Mouse (Mus musculus) liver, adult (tissue): ENCODE data around the gene N4bp3.
A peak's percentile ranks its signal among the peaks of the same experiment; 100 is the strongest.

ENCODE experiments used
- GATA4 ChIP-seq: IDR thresholded peaks from 2 replicates; pipeline ENCODE4 v1.6.1; 2014; ENCODE audit warnings: mild to moderate bottlenecking, low read length; ENCODE audit not compliant: insufficient replicate concordance

Gene N4bp3

DNA sequence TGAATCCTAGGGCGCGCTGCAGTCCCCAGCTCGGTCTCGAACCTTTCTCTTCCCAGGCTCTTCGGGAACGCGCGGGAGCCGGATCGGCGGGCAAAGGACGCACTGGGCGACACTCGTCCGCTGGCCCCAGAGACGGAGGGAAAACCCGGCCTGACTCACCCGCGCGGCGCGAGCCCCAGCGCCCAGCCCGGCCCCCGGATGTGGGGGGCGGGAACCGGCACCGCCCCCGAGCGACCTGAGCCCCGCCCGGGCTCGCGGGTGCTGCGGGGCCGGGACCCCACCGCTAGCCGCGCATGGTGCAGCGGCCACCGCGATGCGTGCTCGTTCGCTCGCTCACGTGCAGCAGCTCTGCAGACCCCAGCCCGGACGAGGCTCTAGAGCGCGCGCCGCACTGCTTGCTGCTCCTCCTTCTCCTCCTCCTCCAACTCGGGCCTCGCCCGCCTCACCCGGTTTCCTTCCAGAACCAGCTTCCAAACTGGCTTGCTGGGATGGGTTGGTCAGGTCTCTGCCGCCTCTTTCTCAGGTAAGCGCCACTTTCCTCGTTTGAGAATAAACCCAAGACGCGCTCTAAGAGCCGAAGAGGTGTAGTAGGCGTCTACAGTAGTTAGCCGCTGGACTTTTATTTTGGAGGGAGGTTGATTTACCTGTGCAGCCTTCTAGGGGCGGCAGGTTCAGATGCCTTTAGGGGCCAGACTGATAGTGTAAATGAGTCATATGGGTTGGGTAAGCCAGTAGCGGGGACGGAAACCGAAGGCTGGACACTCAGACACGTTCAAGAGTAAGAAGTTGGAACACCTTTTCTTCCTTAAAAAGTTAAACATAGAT, at the start of gene N4bp3, which contains the start of gene D930048N14Rik:
TSS of gene N4bp3 (minus strand) at position 152 of the 825 bp plus-strand sequence.
TSS of gene D930048N14Rik (plus strand) at position 264 of the 825 bp plus-strand sequence.
- no peak for TF ChIP-seq GATA4

DNA sequence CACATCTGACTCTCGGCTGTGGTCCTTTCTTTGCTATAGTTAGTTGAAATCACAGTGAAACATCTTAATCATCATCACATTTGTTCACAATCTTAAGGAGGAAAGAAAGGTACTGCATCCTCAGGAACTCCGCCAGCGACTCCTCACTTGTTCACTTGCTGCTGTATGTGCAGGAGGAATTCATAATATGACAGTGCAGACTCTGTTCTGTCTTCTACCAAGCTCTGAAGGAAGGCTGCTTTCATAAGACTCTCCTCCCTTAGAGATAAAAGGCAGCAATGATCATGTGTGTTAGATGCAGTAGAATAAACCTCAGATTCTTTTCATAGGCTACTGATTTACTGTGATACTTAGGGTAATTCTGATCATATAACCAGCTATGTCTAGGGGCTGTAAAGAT, 44.3 kb upstream of the N4bp3 start:
- no peak for TF ChIP-seq GATA4

DNA sequence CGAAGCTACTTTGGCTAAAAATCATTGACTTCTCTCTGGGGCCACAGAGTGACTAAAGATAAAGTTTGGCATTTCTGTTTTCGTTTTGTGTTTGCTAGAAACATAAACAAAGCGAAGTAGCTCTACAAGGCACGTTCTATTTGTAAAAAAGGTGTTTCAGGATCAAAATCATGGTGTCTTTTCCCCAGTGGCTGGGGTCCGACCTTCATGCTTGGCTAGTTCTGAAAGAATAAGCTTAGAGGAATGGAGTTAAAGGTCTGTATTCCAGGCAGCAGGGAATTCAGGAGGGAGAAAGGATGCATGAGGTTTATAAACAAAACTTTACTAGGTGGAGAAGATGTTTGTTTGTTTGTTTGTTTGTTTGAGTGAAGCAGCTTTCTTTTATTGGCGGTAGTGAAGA, 38.7 kb upstream of the N4bp3 start:
- no peak for TF ChIP-seq GATA4

DNA sequence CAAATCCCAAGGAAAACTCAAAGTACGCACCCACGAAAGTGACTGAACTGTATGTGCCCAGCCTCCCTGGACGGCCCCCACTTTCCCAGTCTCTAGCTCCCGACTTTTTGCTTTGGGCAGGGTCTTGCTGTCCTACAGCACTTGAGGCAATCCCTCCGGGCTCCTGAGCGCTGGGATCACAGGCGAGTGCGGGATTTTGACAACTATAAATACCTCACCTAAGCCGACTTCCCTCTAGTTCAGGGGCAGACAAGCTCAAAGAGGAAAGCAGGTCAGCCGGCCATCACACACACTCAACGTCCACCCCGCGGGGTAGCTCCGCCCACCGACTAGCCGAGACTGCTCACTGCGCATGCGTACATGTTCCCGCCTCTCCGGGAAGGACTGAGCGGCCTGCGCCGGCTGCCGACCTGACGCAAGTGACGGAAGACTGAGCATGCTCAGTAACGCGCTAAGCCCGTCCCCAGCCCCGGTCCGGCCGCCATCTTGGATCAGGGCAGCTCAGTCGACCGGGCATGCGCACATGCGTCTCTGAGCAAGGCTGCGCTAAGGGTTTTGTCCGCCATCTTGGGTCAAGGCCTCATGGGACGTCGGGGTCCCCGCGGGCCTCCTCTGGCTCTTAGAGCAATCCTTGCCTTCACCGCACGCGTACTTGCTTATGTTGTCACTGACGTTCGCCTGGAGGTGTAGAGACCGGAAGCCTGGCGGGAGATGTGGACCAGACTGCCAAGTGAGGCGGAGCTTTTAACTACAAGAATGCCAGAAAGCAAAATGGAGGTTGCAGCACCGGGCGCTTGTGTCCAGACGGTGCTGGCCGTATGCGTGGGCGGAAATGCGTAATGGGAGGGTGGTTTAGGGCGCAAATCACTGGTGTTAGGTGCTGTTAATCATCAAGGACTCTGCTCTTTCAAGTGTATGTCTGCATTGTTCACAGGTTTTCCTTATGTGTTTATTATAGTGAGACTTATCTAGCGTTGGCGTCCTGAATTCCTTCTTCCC, 38.0 kb upstream of the N4bp3 start, which contains the start of gene 0610009B22Rik:
TSS of gene 0610009B22Rik (minus strand) at position 545 of the 999 bp plus-strand sequence.
- TF ChIP-seq GATA4 = peak; percentile 3; the same call in 1 of the 2 replicates

DNA sequence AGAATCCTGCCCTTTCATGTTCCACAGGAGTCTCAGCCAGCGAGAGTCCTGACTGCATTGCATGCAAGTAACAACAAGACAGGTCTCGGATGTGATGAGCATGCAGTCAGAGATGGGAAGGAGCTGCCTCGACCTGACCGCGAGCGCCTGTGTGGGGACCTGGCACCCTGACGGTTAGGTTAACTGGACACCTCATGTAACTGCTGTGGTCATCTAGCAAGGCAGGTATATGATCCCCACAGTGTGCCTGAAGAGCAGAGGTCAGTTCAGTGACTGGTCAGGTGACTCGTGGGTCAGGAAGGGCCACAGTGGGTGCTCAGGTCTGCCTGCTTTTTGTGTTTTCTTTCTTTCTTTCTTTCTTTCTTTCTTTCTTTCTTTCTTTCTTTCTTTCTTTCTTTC, 31.3 kb upstream of the N4bp3 start:
- no peak for TF ChIP-seq GATA4

DNA sequence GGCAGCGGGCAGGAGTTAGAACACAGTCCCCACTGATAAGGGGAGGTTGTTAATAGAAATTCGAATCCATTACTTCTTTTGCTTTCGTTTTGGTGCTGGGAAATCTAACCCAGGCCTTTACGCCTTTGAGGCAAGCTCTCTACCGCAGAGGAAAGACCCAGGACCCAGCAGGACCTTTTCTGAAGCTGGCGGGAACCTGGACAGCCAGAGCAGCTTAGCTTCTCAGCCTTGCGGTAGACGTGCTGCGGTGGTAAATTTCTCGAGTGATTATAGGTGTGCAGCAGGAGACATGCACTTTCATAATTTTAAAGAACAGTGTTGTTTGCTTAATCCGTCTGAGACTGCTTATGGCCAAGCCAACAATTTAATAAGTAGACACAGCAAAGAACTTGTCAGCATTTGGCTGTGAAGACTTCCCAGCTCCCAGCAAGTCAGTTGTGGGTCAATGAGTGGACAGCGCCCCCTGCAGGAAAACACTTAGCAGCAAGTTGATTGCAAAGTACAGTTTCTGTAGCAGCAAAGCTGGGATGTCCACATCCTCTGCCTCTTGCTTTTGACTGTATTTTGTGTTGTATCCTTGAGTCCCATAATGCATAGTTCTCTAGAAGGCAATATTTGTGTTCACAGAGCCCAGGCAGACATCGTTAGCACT, 30.8 kb upstream of the N4bp3 start:
- no peak for TF ChIP-seq GATA4

DNA sequence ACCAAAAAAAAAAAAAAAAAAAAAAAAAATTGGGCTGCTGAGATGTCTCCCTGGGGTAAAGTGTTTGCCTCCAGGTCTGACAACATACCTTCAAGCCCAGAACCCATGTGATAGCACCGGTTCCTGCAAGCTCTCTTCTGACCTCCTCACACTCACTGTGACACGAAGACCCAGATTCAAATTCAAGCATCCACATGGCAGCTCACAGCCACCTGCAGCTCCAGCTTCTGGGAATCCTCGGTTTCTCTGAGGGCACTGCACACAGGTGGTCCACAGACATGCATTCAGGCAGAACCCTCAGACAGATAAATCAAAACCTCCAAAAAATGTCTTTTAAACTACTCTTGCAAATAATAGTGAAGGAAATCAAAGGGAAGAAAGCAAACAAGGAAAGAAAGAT, 28.8 kb upstream of the N4bp3 start:
- TF ChIP-seq GATA4 = no peak

DNA sequence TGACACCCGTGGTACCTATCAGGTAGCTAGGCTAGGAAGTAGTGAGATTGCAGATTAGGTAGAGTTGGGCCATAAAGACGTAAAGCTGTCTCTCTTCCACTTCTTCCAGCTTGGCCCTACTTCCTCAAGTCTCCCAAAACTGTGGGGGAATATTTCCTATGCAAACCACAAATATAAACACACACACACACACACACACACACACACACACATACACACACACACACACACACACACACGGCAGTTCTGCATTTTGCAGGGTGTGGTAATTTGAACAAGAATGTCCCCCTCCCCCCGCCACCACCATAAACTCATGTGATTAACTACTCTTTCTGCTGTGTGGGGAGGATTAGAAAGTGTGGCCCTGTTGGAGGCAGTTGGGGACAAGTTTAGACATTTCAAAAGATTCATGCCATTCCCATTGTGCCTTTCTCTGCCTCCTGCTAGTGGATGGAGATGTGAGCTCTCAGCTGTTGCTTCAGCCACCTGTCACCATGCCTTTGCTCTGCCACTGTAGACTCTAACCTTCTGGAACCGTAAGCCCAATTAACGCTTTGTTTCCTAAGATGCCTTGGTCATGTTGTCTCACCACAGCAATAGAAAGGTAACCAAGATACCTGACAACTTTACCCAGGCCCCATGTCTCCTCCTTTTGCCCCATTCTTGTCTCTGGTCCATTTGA, 27.2 kb upstream of the N4bp3 start:
- TF ChIP-seq GATA4 = no peak

DNA sequence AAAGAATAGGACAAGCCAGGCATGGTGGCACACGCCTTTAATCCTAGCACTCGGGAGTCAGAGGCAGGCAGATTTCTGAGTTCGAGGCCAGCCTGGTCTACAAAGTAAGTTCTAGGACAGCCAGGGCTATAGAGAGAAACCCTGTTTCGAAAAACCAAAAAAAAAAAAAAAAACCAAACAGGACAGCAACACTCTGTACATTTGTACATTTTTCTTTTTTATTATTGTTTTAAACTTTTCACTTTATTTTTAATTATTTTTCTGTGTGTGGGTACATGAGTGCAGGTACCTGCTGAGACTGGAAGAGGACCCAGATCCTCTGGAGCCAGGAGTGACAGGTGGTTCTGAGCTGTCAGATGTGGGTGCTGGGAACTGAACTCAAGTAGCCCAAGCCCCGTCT, 24.7 kb upstream of the N4bp3 start:
- no peak for TF ChIP-seq GATA4

DNA sequence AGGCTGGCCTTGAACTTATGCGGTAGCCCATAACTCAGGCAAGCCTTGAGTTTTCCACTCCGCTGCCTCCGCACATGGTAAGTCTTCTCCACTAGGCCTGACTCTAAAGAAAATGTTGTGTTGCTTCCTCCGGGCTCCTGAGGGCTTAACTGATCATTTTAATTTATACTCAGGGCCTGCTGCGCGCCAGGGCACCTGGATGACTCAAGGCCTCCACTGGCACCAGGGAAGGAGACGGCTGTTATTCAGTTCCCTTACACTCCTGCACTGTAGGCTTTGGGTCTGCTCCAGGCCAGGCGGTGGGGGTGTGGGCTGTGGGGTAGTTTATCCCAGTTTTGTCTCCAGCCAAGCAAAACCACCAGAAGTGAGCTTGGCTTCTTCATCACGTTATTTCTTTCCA, 22.6 kb upstream of the N4bp3 start:
- TF ChIP-seq GATA4 = no peak

DNA sequence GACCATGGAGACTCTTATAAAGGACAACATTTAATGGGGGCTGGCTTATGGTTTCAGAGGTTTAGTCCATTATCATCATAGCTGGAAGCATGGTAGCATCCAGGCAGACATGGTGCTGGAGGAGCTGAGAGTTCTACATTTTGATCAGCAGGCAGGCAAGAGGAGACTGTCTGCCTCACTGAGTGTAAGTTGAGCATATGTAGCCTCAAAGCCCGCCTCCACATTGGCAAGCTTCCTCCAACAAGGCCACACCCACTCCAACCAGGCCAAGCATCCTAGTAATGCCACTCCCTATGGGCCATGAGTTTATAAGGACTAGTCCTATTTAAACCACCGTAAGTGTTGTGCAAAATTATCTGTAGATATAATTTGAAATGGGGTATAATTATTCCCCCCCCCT, 20.7 kb upstream of the N4bp3 start:
- TF ChIP-seq GATA4 = no peak

DNA sequence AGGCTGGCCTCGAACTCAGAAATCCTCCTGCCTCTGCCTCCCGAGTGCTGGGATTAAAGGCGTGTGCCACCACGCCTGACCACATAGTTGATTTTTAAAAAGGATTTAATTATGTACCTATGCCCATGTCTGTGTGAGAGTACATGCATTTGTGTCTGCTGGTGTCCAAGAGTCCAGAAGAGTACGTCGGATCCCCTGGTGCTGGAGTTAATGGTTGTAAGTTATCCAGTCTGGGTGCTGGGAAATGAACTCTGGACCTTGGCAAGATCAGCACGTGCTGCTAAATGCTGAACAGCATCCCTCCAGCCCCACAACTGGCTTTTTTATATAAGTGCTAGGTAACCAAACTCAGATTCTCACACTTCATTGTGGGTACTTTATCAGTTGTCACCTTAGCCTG, 20.2 kb upstream of the N4bp3 start:
- no peak for TF ChIP-seq GATA4

DNA sequence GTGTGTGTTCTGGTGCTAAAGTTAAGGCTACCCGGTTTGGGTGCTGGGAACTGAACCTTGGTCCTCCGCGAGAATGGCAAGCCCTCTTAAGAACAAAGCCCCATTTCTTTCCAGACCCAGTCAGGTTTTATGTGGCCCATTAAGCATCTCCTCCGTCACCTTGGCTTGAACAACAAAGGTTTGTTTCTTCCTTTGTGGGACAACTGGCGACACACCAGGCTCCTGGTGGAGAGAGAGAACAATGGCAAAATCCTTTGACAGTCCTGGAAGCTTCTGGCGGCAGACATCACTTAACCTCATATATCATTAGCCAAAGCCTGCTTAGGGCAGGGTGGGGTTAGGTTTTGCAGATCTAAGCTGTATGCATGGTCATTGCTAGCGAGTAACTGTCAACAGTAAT, 12.0 kb upstream of the N4bp3 start:
- no peak for TF ChIP-seq GATA4

DNA sequence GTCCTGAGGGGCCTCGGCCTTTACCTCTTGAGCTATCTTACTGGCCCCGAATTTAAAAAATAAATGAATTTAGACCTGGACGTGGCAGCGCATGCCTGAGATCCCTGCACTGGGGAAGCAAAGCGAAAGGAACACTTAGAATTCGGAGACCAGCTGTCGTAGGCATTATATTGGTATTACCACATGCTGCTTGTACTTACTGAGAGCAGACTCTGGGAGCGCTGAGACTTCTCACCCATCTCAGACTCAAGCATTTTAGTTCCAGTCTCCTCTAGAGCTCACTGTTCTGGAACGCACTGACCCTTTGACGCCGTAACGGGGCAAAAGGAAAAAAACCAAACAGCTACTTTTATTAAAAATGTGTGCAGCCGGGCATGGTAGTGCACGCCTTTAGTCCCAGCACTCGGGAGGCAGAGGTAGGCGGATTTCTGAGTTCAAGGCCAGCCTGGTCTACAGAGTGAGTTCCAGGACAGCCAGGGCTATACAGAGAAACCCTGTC, 11.3 kb upstream of the N4bp3 start:
- no peak for TF ChIP-seq GATA4

DNA sequence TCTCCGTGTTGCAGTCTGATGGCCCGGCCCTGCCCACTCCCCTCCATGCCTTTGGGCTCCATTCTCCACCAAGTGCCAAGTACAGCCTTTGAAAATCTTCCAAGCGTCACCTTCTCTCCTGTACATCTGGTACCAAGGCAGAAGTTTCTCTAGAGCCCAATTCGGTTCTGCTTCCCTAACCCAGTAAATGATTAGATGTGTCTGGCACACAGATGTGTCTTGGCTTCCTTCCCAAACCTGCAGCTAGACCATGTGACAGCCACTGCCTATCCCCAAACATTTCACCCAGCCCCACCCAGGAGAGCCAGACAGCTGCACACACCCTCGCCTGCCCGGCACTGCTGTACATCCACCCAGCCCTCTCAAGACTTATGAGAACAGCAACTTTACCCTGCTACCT, 8.1 kb upstream of the N4bp3 start:
- no peak for TF ChIP-seq GATA4

DNA sequence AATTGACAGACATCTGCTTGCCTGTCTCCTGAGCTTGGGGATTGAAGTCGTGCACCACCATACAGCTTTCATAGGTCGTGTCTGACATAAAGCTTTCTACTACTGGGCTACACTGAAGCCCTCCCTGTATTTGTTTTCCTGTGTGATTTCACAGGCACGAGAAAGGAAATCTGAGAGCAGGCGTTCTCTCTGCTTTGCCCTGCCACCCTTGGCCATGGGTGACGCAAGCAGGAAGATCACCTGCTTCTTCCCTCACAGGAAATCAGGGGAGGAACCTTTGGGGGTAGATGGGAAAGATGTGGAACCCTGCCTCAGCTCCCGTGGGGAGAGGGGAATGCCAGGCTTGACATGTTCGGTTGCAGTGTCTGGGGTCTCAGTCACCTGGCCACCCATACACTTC, 7.6 kb upstream of the N4bp3 start:
- no peak for TF ChIP-seq GATA4
